Mouse (Mus musculus) midbrain, embryonic 10.5 days (tissue): ENCODE measurements at regions not wholly inside any gene's neighbourhood (a gene's known extent, or its start where the extent isn't known, plus 50 kb on each side); places are given as distances from the start of the nearest gene placed in this dataset.

Source experiments
- DNase-seq: peaks from one replicate; pipeline ENCODE4 v3.0.0-alpha.2; 2017; ENCODE audit warnings: low spot score
- H3K27ac ChIP-seq: fragments of 300-500 bp; sonication (generic); replicated peaks from 2 replicates; pipeline ENCODE4 v1.5.1; 2016; ENCODE audit warnings: mild to moderate bottlenecking
- H3K27me3 ChIP-seq: fragments of 300-500 bp; sonication (generic); 2 replicates; pipeline ENCODE4 v1.6.1; 2016; ENCODE audit warnings: low read depth, mild to moderate bottlenecking; ENCODE audit not compliant: poor library complexity, severe bottlenecking
- H3K36me3 ChIP-seq: fragments of 300-500 bp; sonication (generic); 2 replicates; pipeline ENCODE4 v1.6.1; 2016; ENCODE audit warnings: mild to moderate bottlenecking, moderate library complexity
- H3K4me1 ChIP-seq: fragments of 300-500 bp; sonication (generic); 2 replicates; pipeline ENCODE4 v1.6.1; 2016
- H3K4me3 ChIP-seq: fragments of 300-500 bp; sonication (generic); 2 replicates; pipeline ENCODE4 v1.5.1; 2016; ENCODE audit warnings: mild to moderate bottlenecking, moderate library complexity
- H3K9me3 ChIP-seq: fragments of 300-500 bp; sonication (generic); replicated peaks from 2 replicates; pipeline ENCODE4 v1.6.1; 2016; ENCODE audit warnings: mild to moderate bottlenecking
- WGBS: fragments of 180-500 bp; shearing (Covaris S2); methylation state at CpG from one replicate; pipeline ENCODE4 v1.1.7; 2016; 5-methylcytosine and 5-hydroxymethylcytosine counted together

DNA sequence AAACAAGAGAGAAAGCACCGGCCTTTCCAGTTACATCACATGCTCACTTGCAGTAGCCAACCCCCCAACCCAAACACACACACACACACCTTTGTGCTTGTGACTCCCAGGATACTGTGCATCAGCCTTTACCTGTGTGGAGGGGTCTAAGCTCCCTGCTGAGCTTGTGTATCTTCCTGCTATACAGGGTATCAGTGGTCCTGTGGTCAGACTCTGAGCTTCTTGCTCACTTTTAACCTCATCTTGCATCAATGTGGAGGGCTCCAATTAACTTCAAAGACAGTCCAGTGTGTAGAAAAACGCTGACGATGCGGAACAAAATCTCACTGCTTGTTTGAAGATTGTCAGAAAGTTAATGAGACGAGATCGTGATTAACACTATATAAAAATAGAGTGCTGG is 71.4 kb upstream of the Gypa start:
- WGBS: 94% methylated on average over 6 of the region's 6 CpGs
- no peak for DNase-seq
- no peak overlapping the region for H3K4me3 ChIP-seq

DNA sequence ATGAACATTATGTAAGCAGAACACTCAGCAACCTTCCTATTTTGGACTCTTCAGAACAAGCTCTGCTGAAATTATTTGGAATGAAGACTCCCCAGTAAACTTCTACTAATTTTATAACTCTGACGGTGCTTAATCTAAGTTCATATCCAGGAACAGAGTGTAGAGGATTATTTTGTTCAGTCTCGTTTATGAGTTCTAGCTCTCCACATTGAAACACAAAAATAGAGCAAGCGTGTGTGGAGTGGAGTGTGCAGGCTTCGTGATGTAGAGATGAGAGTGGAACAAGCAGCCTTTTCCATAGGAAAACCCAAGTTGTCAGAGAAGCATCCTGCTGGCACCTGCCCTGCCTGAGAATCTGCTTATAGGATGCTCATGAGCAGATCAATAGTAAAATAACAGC is 77.5 kb upstream of the Gypa start:
- Histone ChIP-seq H3K4me1 (no peaks in the 10 kb centered on the region), H3K36me3 (no peaks in the 10 kb centered on the region), H3K4me3 (no peak overlapping the region), H3K9me3 (no peaks in the 10 kb centered on the region), H3K27me3 (no peaks in the 10 kb centered on the region), H3K27ac (no peak overlapping the region)
- no peak for DNase-seq
- 91% methylated on average over 4 of the region's 4 CpGs for WGBS

More for the DNA sequence above, 71.4 kb upstream of the Gypa start:
- H3K9me3 ChIP-seq: no peaks in the 10 kb centered on the region
- no peaks in the 10 kb centered on the region for H3K4me1 ChIP-seq
- H3K27me3 ChIP-seq: no peaks in the 10 kb centered on the region
- H3K36me3 ChIP-seq: no peaks in the 10 kb centered on the region
- H3K27ac ChIP-seq: no peak overlapping the region

DNA sequence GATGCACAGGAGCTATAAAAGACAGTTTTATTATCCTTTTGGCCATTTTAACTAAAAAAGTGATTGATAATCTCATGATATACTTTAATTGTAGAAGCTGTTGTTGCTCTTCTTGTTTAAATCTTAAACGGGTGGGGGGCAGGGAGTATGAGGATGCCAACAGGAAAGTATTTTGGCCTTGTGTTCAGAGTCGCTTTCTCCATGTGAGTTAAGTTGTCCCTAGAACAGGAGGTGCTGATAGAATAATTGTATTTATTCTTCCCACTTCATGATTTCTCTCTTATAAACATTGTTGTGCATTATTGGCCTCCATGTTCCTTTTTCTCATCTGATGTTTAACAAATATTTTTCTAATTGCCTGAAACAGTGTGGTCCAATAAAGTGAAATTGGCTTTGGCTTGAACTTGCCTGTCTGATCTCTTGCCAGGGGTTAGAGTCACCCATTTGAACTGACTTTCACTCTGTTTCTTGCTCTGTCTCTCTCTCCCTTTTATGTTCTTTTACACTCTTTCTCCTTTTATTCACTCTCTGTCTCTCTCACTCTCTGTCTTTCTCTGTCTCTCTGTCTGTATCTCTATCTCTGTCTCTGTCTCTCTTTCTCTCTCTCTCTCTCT is 93.9 kb upstream of the Gypa start:
- Histone ChIP-seq H3K36me3 (no peaks in the 10 kb centered on the region), H3K27ac (no peak overlapping the region)
- 88% methylated on average over 2 of the region's 2 CpGs for WGBS

DNA sequence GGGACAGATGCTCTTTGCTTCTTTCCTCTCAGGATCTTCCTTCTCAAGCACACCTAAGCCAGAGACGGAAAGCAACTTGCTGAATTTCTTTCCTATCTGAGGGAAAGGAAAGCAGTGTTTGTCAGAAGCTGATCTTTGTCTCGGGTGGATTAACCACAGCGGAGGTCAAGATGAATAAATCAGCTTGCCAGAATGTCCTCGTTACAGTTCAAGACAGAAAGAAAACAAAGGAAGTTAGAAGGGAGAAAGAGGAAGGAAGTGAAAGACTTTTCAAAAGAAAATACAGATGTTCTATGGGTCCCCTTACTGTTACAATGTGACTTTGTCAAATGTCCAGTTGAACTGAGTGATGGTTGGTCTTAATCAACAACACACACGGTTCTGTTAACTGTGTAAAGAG is 98.6 kb upstream of the Gypa start:
- no peaks in the 10 kb centered on the region for H3K36me3 ChIP-seq
- H3K4me1 ChIP-seq: no peaks in the 10 kb centered on the region
- H3K4me3 ChIP-seq: no peak overlapping the region
- no peaks in the 10 kb centered on the region for H3K9me3 ChIP-seq
- 63% methylated on average over 5 of the region's 5 CpGs for WGBS
- no peak for DNase-seq
- no peak overlapping the region for H3K27ac ChIP-seq
- H3K27me3 ChIP-seq: no peaks in the 10 kb centered on the region

More for the DNA sequence above, 93.9 kb upstream of the Gypa start:
- H3K4me3 ChIP-seq: no peak overlapping the region
- no peaks in the 10 kb centered on the region for H3K4me1 ChIP-seq
- no peak for DNase-seq
- no peaks in the 10 kb centered on the region for H3K9me3 ChIP-seq
- no peaks in the 10 kb centered on the region for H3K27me3 ChIP-seq

DNA sequence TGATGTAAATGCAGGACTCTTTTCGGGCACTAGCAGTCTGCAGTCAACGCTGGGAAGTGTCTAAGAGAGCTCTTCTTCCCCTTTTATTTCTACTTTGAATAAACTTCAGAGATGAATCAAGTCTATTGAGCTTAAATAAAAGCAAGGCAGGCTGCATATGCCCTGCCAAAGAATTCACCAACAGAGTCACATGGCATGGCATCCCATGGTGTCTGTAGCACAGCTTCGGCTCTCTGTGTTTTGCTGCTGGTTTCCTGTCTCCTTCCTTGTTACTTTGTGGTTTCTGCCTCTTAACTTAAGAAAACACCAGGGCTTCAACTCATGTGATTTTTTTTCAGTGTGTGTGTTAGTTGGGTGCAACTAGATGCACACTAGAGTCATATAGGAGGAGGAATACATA is 100.5 kb upstream of the Gypa start:
- H3K9me3 ChIP-seq: no peaks in the 10 kb centered on the region
- no peak overlapping the region for H3K4me3 ChIP-seq
- no peak for DNase-seq
- H3K27me3 ChIP-seq: no peaks in the 10 kb centered on the region
- no peaks in the 10 kb centered on the region for H3K36me3 ChIP-seq
- no peaks in the 10 kb centered on the region for H3K4me1 ChIP-seq
- 89% methylated on average over 3 of the region's 3 CpGs for WGBS
- H3K27ac ChIP-seq: no peak overlapping the region

DNA sequence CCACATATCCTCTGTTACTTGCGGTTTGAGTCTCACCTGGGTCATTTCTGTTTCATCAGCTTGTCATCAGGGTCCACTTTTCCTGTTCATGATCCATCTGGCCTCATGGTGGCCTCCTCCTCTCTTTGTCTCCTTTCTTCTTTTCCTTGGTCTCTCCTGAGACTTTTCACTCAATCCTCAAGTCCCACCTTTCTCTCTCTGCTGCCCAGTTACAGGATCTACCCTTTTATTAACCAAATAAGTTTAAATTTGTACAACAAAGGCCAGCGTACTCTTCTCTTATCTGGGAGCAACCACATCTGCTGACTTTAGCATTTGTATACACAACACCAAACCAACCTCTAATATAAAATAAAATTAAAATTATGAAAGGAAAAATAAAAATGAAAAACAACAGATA is 124.4 kb upstream of the Gypa start:
- H3K27ac ChIP-seq: no peak overlapping the region
- no peaks in the 10 kb centered on the region for H3K9me3 ChIP-seq
- no peaks in the 10 kb centered on the region for H3K4me1 ChIP-seq
- DNase-seq: no peak
- no peak overlapping the region for H3K4me3 ChIP-seq
- no peaks in the 10 kb centered on the region for H3K36me3 ChIP-seq
- 90% methylated on average over 2 of the region's 2 CpGs for WGBS
- H3K27me3 ChIP-seq: no peaks in the 10 kb centered on the region

DNA sequence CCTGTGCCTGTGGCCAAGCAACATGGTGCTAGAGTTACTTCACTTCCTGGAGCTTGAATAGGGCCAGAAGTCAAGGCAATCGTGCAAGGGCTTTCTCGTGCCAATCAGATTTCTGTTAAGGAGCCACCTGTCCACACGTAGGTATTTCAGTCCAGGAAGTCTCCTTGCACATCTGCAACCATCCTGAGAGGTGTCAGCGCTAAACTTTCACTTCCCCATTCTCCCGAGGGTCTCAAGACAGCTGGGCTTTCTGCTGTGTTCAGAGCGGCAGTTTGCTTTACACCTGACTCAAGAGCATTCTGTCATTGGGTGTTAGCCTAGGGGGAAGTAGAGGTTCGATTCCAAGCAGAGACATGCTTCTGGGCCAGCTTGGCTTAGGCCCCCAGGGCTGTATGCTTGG is 129.5 kb upstream of the Gypa start:
- no peak for DNase-seq
- WGBS: 88% methylated on average over 7 of the region's 7 CpGs

DNA sequence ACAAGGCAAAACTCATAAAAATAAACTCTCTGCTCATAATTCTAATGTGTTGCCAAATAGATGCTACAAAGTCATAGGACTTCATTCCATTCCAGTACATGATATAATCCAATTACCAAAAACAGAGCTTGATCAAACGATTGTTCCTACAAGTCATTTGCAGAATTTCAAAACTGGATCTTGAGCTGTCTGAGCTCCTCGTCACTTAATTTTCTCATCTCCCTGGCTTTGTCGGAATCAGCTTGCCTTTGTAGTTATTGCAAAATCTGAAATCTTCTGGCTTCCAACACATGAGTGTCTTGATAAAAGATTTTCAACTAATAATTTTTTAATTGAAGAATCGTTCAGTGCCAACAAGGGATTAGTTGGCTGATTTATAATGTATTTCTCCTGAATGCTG is 150.3 kb upstream of the Gypa start:
- no peak for DNase-seq
- 91% methylated on average over 4 of the region's 4 CpGs for WGBS
- H3K27me3 ChIP-seq: no peaks in the 10 kb centered on the region
- no peaks in the 10 kb centered on the region for H3K36me3 ChIP-seq
- no peaks in the 10 kb centered on the region for H3K9me3 ChIP-seq
- H3K4me3 ChIP-seq: no peak overlapping the region
- H3K27ac ChIP-seq: no peak overlapping the region
- no peaks in the 10 kb centered on the region for H3K4me1 ChIP-seq

More for the DNA sequence above, 129.5 kb upstream of the Gypa start:
- no peaks in the 10 kb centered on the region for H3K9me3 ChIP-seq
- no peaks in the 10 kb centered on the region for H3K27me3 ChIP-seq
- no peak overlapping the region for H3K4me3 ChIP-seq
- no peak overlapping the region for H3K27ac ChIP-seq
- H3K36me3 ChIP-seq: no peaks in the 10 kb centered on the region
- H3K4me1 ChIP-seq: peaks cover 5% of the 10 kb centered on the region; the same call in 1 of the 2 replicates

DNA sequence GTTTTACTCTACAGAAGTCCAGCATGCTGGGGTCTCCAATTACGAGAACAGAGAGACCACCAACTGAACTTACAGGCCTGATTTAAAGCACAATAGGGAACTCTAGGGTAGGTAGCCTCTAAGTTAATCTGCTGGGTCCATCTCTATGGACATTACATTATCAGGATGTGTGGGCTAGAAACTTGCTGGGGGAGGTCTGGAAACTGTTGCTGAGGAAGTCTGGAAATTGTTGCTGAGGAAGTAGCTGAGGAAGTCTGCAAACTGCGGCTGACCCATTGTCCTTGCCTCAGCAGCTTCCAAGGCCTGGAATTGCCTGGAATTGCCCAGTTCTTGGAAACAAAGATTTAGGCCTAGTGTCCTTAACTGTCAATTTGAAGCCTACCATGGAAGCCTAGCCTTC is 155.7 kb upstream of the Gypa start:
- no peak for DNase-seq
- Histone ChIP-seq H3K36me3 (no peaks in the 10 kb centered on the region), H3K9me3 (no peaks in the 10 kb centered on the region), H3K4me1 (no peaks in the 10 kb centered on the region), H3K27ac (no peak overlapping the region), H3K4me3 (no peak overlapping the region), H3K27me3 (no peaks in the 10 kb centered on the region)
- 76% methylated on average over 2 of the region's 2 CpGs for WGBS

DNA sequence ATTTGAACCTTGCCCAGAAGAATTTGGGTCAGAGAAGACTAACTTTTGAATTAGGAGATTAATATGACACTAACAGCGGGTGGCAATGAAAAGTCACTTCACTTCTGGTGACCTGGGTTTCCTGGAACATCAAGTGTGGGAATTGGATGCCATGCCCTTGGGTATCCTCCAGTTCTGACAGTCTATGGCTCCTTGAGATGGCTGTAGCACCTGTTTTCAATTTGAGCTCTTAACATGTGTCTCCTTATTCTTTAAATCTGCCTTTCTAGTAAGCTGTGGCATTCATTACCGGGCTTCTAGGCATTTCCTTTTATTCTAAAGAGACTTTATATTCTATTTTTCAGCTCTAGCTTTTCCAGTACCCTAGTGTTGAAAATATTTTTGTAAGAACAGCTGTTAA is 164.9 kb upstream of the Gypa start:
- Histone ChIP-seq H3K4me1 (no peaks in the 10 kb centered on the region), H3K27ac (no peak overlapping the region), H3K4me3 (no peak overlapping the region), H3K36me3 (no peaks in the 10 kb centered on the region), H3K27me3 (no peaks in the 10 kb centered on the region), H3K9me3 (no peaks in the 10 kb centered on the region)
- no peak for DNase-seq
- 73% methylated on average over 2 of the region's 2 CpGs for WGBS

DNA sequence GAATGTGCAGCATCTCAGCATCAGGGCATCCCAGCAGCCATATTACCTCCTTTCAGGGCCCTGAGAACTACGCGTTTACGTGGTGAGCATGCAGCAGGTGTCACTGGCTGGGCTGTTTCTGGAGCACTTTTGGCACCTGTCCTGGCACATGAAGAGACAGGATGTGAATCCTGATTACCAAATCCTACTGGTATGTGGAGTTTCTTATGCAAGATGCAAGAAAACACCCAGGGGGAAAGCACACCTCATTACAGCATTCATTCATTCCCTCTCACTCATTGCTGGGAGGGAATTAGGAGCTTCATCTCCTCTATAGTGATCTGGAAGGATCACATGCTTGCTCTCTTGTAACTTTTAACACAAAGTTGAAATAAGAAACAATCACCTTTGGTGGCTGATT is 167.7 kb upstream of the Gypa start:
- no peak for DNase-seq
- H3K4me3 ChIP-seq: no peak overlapping the region
- H3K9me3 ChIP-seq: no peaks in the 10 kb centered on the region
- H3K36me3 ChIP-seq: no peaks in the 10 kb centered on the region
- H3K4me1 ChIP-seq: no peaks in the 10 kb centered on the region
- no peaks in the 10 kb centered on the region for H3K27me3 ChIP-seq
- H3K27ac ChIP-seq: no peak overlapping the region
- 93% methylated on average over 3 of the region's 3 CpGs for WGBS

DNA sequence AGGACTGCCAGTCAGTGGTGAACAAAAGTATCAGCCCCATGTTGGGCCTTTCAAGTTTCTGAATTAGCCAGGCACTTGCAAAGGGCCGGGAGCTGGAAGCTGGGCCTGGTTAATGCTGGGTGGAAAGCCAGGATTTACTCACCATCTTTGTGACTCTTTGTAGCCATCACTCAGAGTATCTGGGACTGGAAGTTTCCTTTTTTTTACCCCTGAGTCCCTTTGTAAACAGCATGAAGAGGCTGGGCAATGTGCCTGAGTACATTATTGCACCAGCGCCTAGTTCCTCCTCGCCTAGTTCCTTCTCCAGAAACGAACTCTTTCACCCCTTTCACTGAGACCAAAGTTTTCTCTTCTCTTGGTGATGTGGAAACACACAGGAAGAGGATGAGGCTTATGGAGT is 168.4 kb upstream of the Gypa start:
- Histone ChIP-seq H3K36me3 (no peaks in the 10 kb centered on the region), H3K27ac (no peak overlapping the region), H3K4me1 (no peaks in the 10 kb centered on the region), H3K27me3 (0 out of 2 replicates have a peak, but pooled peaks cover 2% of the 10 kb centered on the region), H3K9me3 (no peaks in the 10 kb centered on the region), H3K4me3 (no peak overlapping the region)
- DNase-seq: no peak
- WGBS: 77% methylated on average over 4 of the region's 4 CpGs

DNA sequence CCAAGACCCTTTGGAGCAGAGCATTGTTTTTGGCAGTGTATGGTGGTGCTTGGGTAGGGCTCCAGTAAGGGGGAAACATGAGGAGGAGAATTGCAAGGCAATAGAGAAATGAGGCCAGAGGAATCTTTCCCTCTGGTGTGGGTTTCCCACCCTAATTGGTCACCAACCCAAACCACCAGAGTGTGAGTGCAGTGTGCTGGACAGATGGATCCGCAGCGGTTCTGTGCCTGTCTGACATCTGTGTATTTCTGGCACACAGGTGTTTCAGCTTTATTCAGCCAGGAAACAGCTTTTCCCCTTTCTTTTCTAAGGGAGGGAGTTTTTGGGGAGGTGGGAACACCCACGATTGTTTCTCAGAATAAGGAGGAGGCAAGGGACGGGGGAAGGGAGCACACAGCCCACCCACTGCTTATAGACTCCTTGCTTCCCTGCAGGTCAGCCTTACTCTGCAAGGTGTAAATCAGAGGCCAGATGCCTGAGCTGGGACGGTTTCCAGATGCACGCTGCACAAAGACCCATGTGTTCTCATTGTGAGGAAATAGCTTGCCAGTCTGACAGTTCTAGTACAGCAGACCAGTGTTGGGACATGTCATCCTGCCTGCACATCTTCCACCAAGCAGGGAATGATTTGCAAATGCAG is 175.2 kb upstream of the Gypa start:
- Histone ChIP-seq H3K4me3 (no peak overlapping the region), H3K27ac (no peak overlapping the region), H3K36me3 (no peaks in the 10 kb centered on the region), H3K9me3 (no peaks in the 10 kb centered on the region), H3K4me1 (peaks cover 34% of the 10 kb centered on the region), H3K27me3 (peaks cover 54% of the 10 kb centered on the region)
- no peak for DNase-seq
- 55% methylated on average over 6 of the region's 6 CpGs for WGBS
